Mouse (Mus musculus) myocyte (in vitro differentiated cells): ENCODE data around the gene Hook2.

Source experiments
- CEBPB ChIP-seq: IDR thresholded peaks from 2 replicates; pipeline ENCODE4 v1.6.1; 2011; ENCODE audit warnings: mild to moderate bottlenecking, moderate library complexity; ENCODE audit not compliant: poor library complexity, insufficient read depth, severe bottlenecking
- MAX ChIP-seq: IDR thresholded peaks from one replicate; pipeline ENCODE4 v1.6.1; 2011; ENCODE audit warnings: low read depth, mild to moderate bottlenecking, control low read depth
- MYOG ChIP-seq, 3 experiments: IDR thresholded peaks; one replicate each; pipeline ENCODE4 v1.6.1; 2011; ENCODE audit warnings: control low read depth in 2 of 3, low read depth in 2 of 3, mild to moderate bottlenecking in 2 of 3; ENCODE audit not compliant: insufficient read length in 2 of 3, control insufficient read depth in 1 of 3, insufficient read depth in 1 of 3
- POLR2A ChIP-seq: IDR thresholded peaks from one replicate; pipeline ENCODE4 v1.6.1; 2011; ENCODE audit warnings: low read depth, mild to moderate bottlenecking, control low read depth, moderate library complexity; ENCODE audit not compliant: insufficient read length
- POLR2AphosphoS2 ChIP-seq: IDR thresholded peaks from one replicate; pipeline ENCODE4 v1.6.1; 2011; ENCODE audit warnings: low read depth, control low read depth; ENCODE audit not compliant: insufficient read length
- REST ChIP-seq: IDR thresholded peaks from one replicate; pipeline ENCODE4 v1.6.1; 2011; ENCODE audit warnings: mild to moderate bottlenecking, control low read depth, moderate library complexity; ENCODE audit not compliant: insufficient read depth, insufficient read length
- SRF ChIP-seq: IDR thresholded peaks from one replicate; pipeline ENCODE4 v1.6.1; 2011; ENCODE audit warnings: low read depth; ENCODE audit not compliant: control insufficient read depth, insufficient read length
- USF1 ChIP-seq: IDR thresholded peaks from one replicate; pipeline ENCODE4 v1.6.1; 2011; ENCODE audit warnings: low read depth, mild to moderate bottlenecking, control low read depth, moderate library complexity

DNA sequence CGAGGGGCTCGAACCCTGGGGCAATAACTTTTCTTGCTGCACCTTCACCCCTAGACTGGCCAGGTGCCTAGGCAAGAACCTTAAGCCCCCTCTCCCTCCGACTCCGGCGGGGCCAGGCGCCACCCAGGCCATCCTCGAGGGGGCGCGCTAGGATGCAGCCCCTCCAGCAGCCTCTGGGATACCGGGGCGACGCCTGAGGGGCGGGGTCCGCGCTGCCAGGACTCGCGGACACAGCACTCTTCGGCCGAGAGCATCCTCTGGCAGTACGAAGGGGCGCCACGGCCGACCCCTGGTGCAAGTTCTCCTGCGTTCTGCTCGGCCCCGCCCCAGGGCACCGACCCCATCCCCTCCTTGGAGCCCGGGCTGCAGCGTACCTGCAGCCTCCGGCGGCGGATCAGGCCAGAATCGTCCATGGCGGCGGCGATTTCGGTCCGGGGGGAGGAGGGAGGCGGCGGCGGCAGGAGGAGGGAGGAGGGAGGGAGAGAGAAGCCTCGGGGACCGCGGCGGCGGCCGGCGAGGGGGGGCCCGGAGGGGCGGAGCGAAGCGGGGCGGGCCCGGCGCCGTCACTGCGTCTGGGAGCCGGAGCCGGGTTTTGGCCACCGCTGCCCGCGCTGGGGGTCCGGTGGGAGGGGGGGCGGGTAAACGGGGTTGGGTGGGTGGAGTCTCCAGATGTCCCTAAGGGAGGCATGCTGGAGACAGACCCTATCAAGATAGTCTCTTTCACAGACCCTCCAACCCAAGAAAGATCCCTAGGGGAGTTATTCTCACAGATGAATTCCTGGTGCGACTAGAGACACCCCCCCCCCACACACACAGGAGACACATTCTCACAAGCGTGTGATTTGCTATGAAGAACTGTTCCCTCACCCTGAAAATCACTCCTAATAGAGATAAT, 44.5 kb upstream of the Hook2 start:
- TF ChIP-seq MAX (no peak), POLR2A (no peak), POLR2AphosphoS2 (no peak), SRF (no peak), CEBPB (no peak), USF1 (no peak), REST (no peak), MYOG (IDR thresholded peaks at IDR 0.05; ENCODE audit: control insufficient read depth in 1 of 3, insufficient read depth in 1 of 3, insufficient read length in 2 of 3, low read depth in 2 of 3) (no peak)
